Mouse (Mus musculus): Measurements from ENCODE around the gene Plekhj1. TPM values are rescaled to one million over a fixed set of nuclear protein-coding genes. Genes with fewer than 3 reads are reported as not detected.

Gene Plekhj1
- polyA plus RNA-seq, 1 experiment from 2014 or later, result 141 TPM

DNA sequence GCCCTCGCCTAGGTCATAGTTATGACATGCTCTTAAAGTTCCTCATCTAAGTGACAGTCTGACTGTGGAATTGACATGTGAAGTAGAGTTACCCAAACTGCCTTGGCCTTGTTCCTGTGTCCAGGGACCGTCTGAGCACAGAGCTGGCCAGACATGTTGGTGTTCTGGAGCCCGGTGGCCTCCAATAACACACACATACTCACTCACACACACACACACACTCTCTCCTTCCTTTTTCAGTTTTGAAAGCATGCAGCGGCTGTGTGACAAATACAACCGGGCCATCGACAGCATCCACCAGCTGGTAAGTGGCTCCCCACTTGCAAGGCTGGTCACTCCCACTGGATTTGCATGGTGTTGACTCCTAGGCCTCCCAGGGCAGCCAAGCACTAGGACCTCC, 30.1 kb downstream of the Plekhj1 start:
- Histone ChIP-seq H3K4me3 (ENCODE audit: low read depth, low read length) (no peak overlapping the region), H3K9ac (ENCODE audit: low read length) (no peak overlapping the region), H3K36me3 (ENCODE audit: control insufficient read depth, insufficient read depth, low read length) (peaks cover 40% of the 10 kb centered on the region), H3K9me3 (ENCODE audit: control insufficient read depth, low read length) (no peaks in the 10 kb centered on the region), H3K27ac (replicated peaks; ENCODE audit: low read depth, low read length) (no peak overlapping the region), H3K4me1 (ENCODE audit: control insufficient read depth, insufficient read depth, low read length) (no peaks in the 10 kb centered on the region), H3K27me3 (ENCODE audit: control insufficient read depth, insufficient read depth, low read length) (no peaks in the 10 kb centered on the region), H3K4me2 (ENCODE audit: low read depth, severe bottlenecking) (no peak overlapping the region)
- DNase-seq (ENCODE audit: low spot score) (no peak), ATAC-seq (ENCODE audit: insufficient number of reproducible peaks, low FRiP score, low TSS enrichment, low read depth) (no peak)
- WGBS, result 94% methylated on average over 6 of the region's 6 CpGs

GRCm38 (mm10) chr10:80766161-80766815, 32.1 kb downstream of the Plekhj1 start:
- H3K27me3 ChIP-seq (ENCODE audit: control insufficient read depth, insufficient read depth, low read length), result no peaks in the 10 kb centered on the region
- H3K9me3 ChIP-seq (ENCODE audit: control insufficient read depth, low read length), result no peaks in the 10 kb centered on the region
- WGBS, result 83% methylated on average over 10 of the region's 10 CpGs
- H3K36me3 ChIP-seq (ENCODE audit: control insufficient read depth, insufficient read depth, low read length), result peaks cover 26% of the 10 kb centered on the region
- ATAC-seq (ENCODE audit: insufficient number of reproducible peaks, low FRiP score, low TSS enrichment, low read depth), result no peak
- no peak overlapping the region for H3K4me2 ChIP-seq (ENCODE audit: low read depth, severe bottlenecking)
- H3K9ac ChIP-seq (ENCODE audit: low read length), result no peak overlapping the region
- DNase-seq (ENCODE audit: low spot score), result no peak
- H3K4me1 ChIP-seq (ENCODE audit: control insufficient read depth, insufficient read depth, low read length), result no peaks in the 10 kb centered on the region
- H3K27ac ChIP-seq (replicated peaks; ENCODE audit: low read depth, low read length), result no peak overlapping the region
- no peak overlapping the region for H3K4me3 ChIP-seq (ENCODE audit: low read depth, low read length)

DNA sequence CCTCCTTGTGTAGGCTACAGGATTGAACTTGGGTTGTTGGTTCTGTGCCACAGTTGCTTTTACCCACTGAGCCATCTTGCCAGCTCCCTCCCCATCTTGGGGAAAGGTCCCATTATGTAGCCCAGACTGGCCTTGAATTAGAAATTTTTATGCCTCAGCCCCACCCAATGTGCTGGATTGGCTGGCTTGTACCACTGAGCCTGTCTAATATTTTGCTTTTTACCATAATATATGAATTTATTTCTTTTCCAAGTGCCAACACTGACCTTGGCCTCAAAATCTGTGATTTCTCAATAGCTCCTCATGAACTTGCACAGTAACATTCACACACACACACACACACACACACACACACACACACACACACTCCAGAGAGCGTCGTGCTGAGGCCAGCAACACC, 32.7 kb downstream of the Plekhj1 start:
- H3K27ac ChIP-seq (replicated peaks; ENCODE audit: low read depth, low read length), result no peak overlapping the region
- no peak overlapping the region for H3K9ac ChIP-seq (ENCODE audit: low read length)
- 0 out of 2 replicates have a peak, but pooled peaks cover under 1% of the 10 kb centered on the region for H3K4me1 ChIP-seq (ENCODE audit: control insufficient read depth, insufficient read depth, low read length)
- WGBS, result 100% methylated on average over 2 of the region's 2 CpGs
- no peak overlapping the region for H3K4me2 ChIP-seq (ENCODE audit: low read depth, severe bottlenecking)
- DNase-seq (ENCODE audit: low spot score) (no peak), ATAC-seq (ENCODE audit: insufficient number of reproducible peaks, low FRiP score, low TSS enrichment, low read depth) (no peak)
- H3K4me3 ChIP-seq (ENCODE audit: low read depth, low read length), result no peak overlapping the region
- H3K27me3 ChIP-seq (ENCODE audit: control insufficient read depth, insufficient read depth, low read length), result no peaks in the 10 kb centered on the region
- H3K9me3 ChIP-seq (ENCODE audit: control insufficient read depth, low read length), result no peaks in the 10 kb centered on the region
- H3K36me3 ChIP-seq (ENCODE audit: control insufficient read depth, insufficient read depth, low read length), result peaks cover 21% of the 10 kb centered on the region

DNA sequence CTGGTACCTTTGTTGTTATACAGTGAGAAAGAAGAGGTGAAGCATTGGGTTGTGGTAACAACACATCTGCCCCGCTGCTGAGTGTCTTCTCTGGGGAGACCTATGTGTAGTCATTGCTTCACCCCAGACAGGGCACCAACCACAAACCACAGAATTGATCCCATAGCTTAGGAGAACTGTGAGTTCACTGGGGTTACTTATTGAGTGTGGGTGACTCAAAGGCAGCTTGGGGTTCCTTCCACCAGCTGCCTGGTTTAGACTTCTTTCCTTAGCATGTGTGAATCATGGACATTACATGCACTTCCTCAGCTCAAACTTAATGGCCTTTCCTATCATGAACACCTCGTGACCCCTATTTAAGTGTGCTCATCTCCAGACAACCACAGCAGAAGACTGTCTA, 34.9 kb downstream of the Plekhj1 start:
- no peak for ATAC-seq (ENCODE audit: insufficient number of reproducible peaks, low FRiP score, low TSS enrichment, low read depth)

GRCm38 (mm10) chr10:80761821-80762220, 36.6 kb downstream of the Plekhj1 start:
- Histone ChIP-seq H3K4me1 (ENCODE audit: control insufficient read depth, insufficient read depth, low read length) (peaks cover 12% of the 10 kb centered on the region), H3K36me3 (ENCODE audit: control insufficient read depth, insufficient read depth, low read length) (peaks cover 8% of the 10 kb centered on the region), H3K4me2 (ENCODE audit: low read depth, severe bottlenecking) (no peak overlapping the region), H3K27ac (replicated peaks; ENCODE audit: low read depth, low read length) (no peak overlapping the region), H3K9me3 (ENCODE audit: control insufficient read depth, low read length) (no peaks in the 10 kb centered on the region), H3K27me3 (ENCODE audit: control insufficient read depth, insufficient read depth, low read length) (no peaks in the 10 kb centered on the region), H3K4me3 (ENCODE audit: low read depth, low read length) (no peak overlapping the region), H3K9ac (ENCODE audit: low read length) (no peak overlapping the region)
- DNase-seq (ENCODE audit: low spot score), result no peak
- WGBS, result 80% methylated on average over 3 of the region's 3 CpGs
- ATAC-seq (ENCODE audit: insufficient number of reproducible peaks, low FRiP score, low TSS enrichment, low read depth), result no peak

More for the DNA sequence above, 34.9 kb downstream of the Plekhj1 start:
- Histone ChIP-seq H3K4me3 (ENCODE audit: low read depth, low read length) (no peak overlapping the region), H3K27me3 (ENCODE audit: control insufficient read depth, insufficient read depth, low read length) (no peaks in the 10 kb centered on the region), H3K4me1 (ENCODE audit: control insufficient read depth, insufficient read depth, low read length) (0 out of 2 replicates have a peak, but pooled peaks cover 3% of the 10 kb centered on the region), H3K27ac (replicated peaks; ENCODE audit: low read depth, low read length) (no peak overlapping the region), H3K9me3 (ENCODE audit: control insufficient read depth, low read length) (no peaks in the 10 kb centered on the region), H3K4me2 (ENCODE audit: low read depth, severe bottlenecking) (no peak overlapping the region), H3K36me3 (ENCODE audit: control insufficient read depth, insufficient read depth, low read length) (peaks cover 17% of the 10 kb centered on the region), H3K9ac (ENCODE audit: low read length) (no peak overlapping the region)
- 88% methylated on average over 2 of the region's 2 CpGs for WGBS
- DNase-seq (ENCODE audit: low spot score), result no peak

DNA sequence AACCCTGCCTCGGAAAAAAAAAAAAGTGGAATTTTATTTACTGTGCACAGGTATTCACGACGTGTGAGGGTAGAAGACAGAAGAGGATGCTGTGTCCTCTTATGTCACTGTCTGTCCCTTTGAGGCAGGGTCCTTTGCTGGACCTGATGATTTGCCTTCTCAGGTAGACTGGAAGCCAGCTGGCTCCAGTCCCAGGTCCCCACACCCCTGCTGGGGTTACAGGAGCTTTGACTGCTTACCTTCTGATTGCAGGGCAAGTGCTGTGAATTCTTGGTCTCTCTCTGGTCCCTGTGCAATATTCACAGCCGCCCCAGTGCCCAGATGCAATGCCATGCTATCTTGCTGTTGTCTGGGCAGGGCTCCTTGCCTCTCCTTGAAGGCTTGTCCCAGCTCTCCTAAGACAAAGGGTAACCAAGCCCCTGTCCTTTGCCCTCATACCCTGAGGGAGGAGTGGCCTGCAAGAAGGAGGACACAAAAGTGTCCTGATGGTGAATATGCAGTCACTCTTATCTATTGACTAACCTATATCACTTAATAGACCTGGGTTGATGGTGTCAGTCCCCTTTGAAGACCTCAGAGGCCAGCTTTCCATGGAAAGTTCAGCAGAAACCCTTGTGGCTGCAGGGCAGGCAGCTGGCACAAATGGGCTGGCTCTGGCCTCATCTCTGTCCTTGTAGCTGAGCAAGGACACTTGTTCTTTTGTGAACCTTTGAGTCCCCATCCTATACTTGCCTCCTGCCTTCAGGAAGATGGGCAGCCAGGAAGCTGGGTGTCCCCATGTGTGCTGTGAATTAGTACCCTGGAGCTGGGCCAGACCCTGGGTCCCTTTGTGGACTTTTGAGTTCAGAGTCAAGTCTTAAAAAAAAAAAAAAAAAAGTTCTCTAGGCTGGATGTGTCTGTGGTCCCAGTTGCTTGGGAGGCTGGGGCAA, 37.6 kb downstream of the Plekhj1 start:
- H3K27me3 ChIP-seq (ENCODE audit: control insufficient read depth, insufficient read depth, low read length), result no peaks in the 10 kb centered on the region
- no peaks in the 10 kb centered on the region for H3K36me3 ChIP-seq (ENCODE audit: control insufficient read depth, insufficient read depth, low read length)
- H3K9me3 ChIP-seq (ENCODE audit: control insufficient read depth, low read length), result no peaks in the 10 kb centered on the region
- no peak overlapping the region for H3K27ac ChIP-seq (replicated peaks; ENCODE audit: low read depth, low read length)
- 81% methylated on average over 4 of the region's 4 CpGs for WGBS
- H3K4me3 ChIP-seq (ENCODE audit: low read depth, low read length), result no peak overlapping the region
- H3K9ac ChIP-seq (ENCODE audit: low read length), result no peak overlapping the region
- DNase-seq (ENCODE audit: low spot score) (no peak), ATAC-seq (ENCODE audit: insufficient number of reproducible peaks, low FRiP score, low TSS enrichment, low read depth) (no peak)
- no peak overlapping the region for H3K4me2 ChIP-seq (ENCODE audit: low read depth, severe bottlenecking)
- H3K4me1 ChIP-seq (ENCODE audit: control insufficient read depth, insufficient read depth, low read length), result peaks cover 21% of the 10 kb centered on the region

GRCm38 (mm10) chr10:80758651-80759050, 39.8 kb downstream of the Plekhj1 start:
- ATAC-seq (ENCODE audit: insufficient number of reproducible peaks, low FRiP score, low TSS enrichment, low read depth) (no peak), DNase-seq (ENCODE audit: low spot score) (no peak)
- H3K36me3 ChIP-seq (ENCODE audit: control insufficient read depth, insufficient read depth, low read length), result no peaks in the 10 kb centered on the region
- no peaks in the 10 kb centered on the region for H3K27me3 ChIP-seq (ENCODE audit: control insufficient read depth, insufficient read depth, low read length)
- no peak overlapping the region for H3K9ac ChIP-seq (ENCODE audit: low read length)
- peaks cover 22% of the 10 kb centered on the region for H3K4me1 ChIP-seq (ENCODE audit: control insufficient read depth, insufficient read depth, low read length)
- H3K4me3 ChIP-seq (ENCODE audit: low read depth, low read length), result no peak overlapping the region
- no peak overlapping the region for H3K27ac ChIP-seq (replicated peaks; ENCODE audit: low read depth, low read length)
- H3K9me3 ChIP-seq (ENCODE audit: control insufficient read depth, low read length), result no peaks in the 10 kb centered on the region
- H3K4me2 ChIP-seq (ENCODE audit: low read depth, severe bottlenecking), result no peak overlapping the region
- WGBS, result 84% methylated on average over 7 of the region's 7 CpGs

- Histone ChIP-seq H3K4me2 (ENCODE audit: low read depth, severe bottlenecking) (no peak overlapping the region), H3K36me3 (ENCODE audit: control insufficient read depth, insufficient read depth, low read length) (no peaks in the 10 kb centered on the region), H3K27me3 (ENCODE audit: control insufficient read depth, insufficient read depth, low read length) (no peaks in the 10 kb centered on the region), H3K4me1 (ENCODE audit: control insufficient read depth, insufficient read depth, low read length) (peaks cover 22% of the 10 kb centered on the region), H3K9ac (ENCODE audit: low read length) (no peak overlapping the region), H3K27ac (replicated peaks; ENCODE audit: low read depth, low read length) (no peak overlapping the region), H3K9me3 (ENCODE audit: control insufficient read depth, low read length) (no peaks in the 10 kb centered on the region), H3K4me3 (ENCODE audit: low read depth, low read length) (no peak overlapping the region)
- DNase-seq (ENCODE audit: low spot score) (peak; percentile 76), ATAC-seq (ENCODE audit: insufficient number of reproducible peaks, low FRiP score, low TSS enrichment, low read depth) (no peak)
- WGBS, result 33% methylated on average over 5 of the region's 5 CpGs
Observed at GRCm38 (mm10) chr10:80757717-80758116, 40.7 kb downstream of the Plekhj1 start.
